ENCODE assay signal across 23 mouse cellular contexts in the genomic region with DNA sequence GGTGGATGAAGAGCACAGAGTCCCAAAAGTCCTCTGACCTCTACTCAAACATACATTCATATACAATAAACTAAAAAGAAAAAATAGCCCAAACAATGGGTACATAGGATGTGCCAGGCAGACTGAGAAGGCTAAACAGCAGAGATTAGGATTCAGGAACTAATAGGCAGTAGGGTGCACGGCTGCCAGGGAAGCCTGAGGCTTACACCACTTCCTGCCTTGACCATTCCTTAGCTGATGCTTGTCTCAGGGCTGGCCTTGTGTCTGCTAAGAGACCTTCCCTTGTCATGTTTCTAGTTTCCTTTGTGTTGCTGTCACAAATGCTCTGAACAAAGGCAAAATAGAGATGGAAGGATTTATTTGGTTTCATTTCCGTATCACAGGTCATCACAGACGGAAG. TPM values are rescaled to one million over a fixed set of nuclear protein-coding genes. Genes with fewer than 3 reads are reported as not detected.
DNase-seq lines count a peak whose midpoint lies in the region; ATAC-seq lines count a peak whose summit lies in the region.
"Had no signal": no experiment of that assay in that cellular context is flagged by ENCODE, and none has a peak within 500 bp of the region (broad histone marks: within the 10 kb centered on the region; RNA-seq: fewer than 3 reads in every experiment).

No protein-coding gene starts in this region.

- DNase-seq in 416B (ENCODE audit: low read depth), result peak; percentile 84
- no peak for DNase-seq in frontal cortex, postnatal 25 days (ENCODE audit: low spot score in 2 of 2)
- DNase-seq in spleen, postnatal 36 days (ENCODE audit: low spot score in 2 of 2), result no peak
- no peak for DNase-seq in urinary bladder, postnatal 4 days (ENCODE audit: low spot score in 2 of 2)
- DNase-seq: adrenal gland, adult 8-10 months; adrenal gland, postnatal 14 days; adrenal gland, postnatal 36 days; B cell, adult 2 months; cerebellum, adult 11-12 months; cerebellum, adult 2 months; cerebellum, adult 9-10 months; cerebellum, postnatal 10 days; cerebellum, postnatal 25 days; embryo, embryonic 11 days; forebrain, postnatal 0 days had no signal

- peak; percentile 55 for ATAC-seq in common myeloid progenitor, adult 5-6 weeks (replicated peaks; ENCODE audit: low read depth, poor library complexity, severe bottlenecking)
- ATAC-seq in megakaryocyte, adult 5-6 weeks (ENCODE audit: poor library complexity, severe bottlenecking), result peak; percentile 72; the same call in 1 of the 2 replicates
- ATAC-seq in megakaryocyte progenitor cell, adult 5-6 weeks (replicated peaks; ENCODE audit: poor library complexity), result peak; percentile 57; the same call in 1 of the 2 replicates
- ATAC-seq: activated CD4-positive, CD25-positive, alpha-beta regulatory T cell, adult 4 months; CD4-positive, CD25-positive, alpha-beta regulatory T cell, adult 4 months; forebrain, embryonic 13.5 days; forebrain, embryonic 15.5 days; forebrain, postnatal 0 days; Patski had no signal

RNA-seq across cellular contexts. Expression of a gene that starts 26.8 kb away (rescaled TPM):
- 2.0 and 3.2 TPM in 2 replicates for total RNA-seq in common myeloid progenitor, adult 5-6 weeks (2017)
- 6.5 and 8.4 TPM in 2 replicates for total RNA-seq in megakaryocyte, adult 5-6 weeks (2015)
- total RNA-seq in megakaryocyte, adult 5-6 weeks (2017), result 8.4 and 13.4 TPM in 2 replicates
- 1.1 and 2.7 TPM in 2 replicates for total RNA-seq in megakaryocyte progenitor cell, adult 5-6 weeks (2015)
- 1.7 and 2.3 TPM in 2 replicates for total RNA-seq in megakaryocyte progenitor cell, adult 5-6 weeks (2017)
